Mouse (Mus musculus): Measurements from ENCODE around the gene Olfr134. TPM values are rescaled to one million over a fixed set of nuclear protein-coding genes. Genes with fewer than 3 reads are reported as not detected.
"Not testable (repeated sequence)": the region's sequence is repeated elsewhere in the genome, so short reads cannot be mapped to it uniquely, and the experiment has no call there.

The Olfr134 gene
- not detected in 3 replicates for total RNA-seq (2017)

- no peak for ATAC-seq (replicated peaks; ENCODE audit: insufficient number of reproducible peaks, low FRiP score, low TSS enrichment, poor library complexity, severe bottlenecking)
Observed at GRCm38 (mm10) chr17:38171088-38171487, at the start of gene Olfr134. Gene Olfr134, plus strand, starts transcription at chr17:38171388.

GRCm38 (mm10) chr17:38124199-38124598 is 47.0 kb upstream of the Olfr134 start:
- not testable (repeated sequence) for ATAC-seq (replicated peaks; ENCODE audit: insufficient number of reproducible peaks, low FRiP score, low TSS enrichment, poor library complexity, severe bottlenecking)

- ATAC-seq (replicated peaks; ENCODE audit: insufficient number of reproducible peaks, low FRiP score, low TSS enrichment, poor library complexity, severe bottlenecking): not testable (repeated sequence)
Observed at GRCm38 (mm10) chr17:38125371-38125770, 45.8 kb upstream of the Olfr134 start.

- no peak for ATAC-seq (replicated peaks; ENCODE audit: insufficient number of reproducible peaks, low FRiP score, low TSS enrichment, poor library complexity, severe bottlenecking)
Observed at GRCm38 (mm10) chr17:38134426-38134825, 36.8 kb upstream of the Olfr134 start, which contains the start of gene Olfr132. Gene Olfr132, minus strand, starts transcription at chr17:38134526.

- ATAC-seq (replicated peaks; ENCODE audit: insufficient number of reproducible peaks, low FRiP score, low TSS enrichment, poor library complexity, severe bottlenecking): no peak
Observed at GRCm38 (mm10) chr17:38144981-38145380, 26.2 kb upstream of the Olfr134 start, which contains the start of gene Olfr133. Gene Olfr133, plus strand, starts transcription at chr17:38145281.

GRCm38 (mm10) chr17:38204035-38204434 is 32.8 kb downstream of the Olfr134 start, which contains the start of gene Olfr135:
Gene Olfr135, plus strand, starts transcription at chr17:38204335.
- ATAC-seq (replicated peaks; ENCODE audit: insufficient number of reproducible peaks, low FRiP score, low TSS enrichment, poor library complexity, severe bottlenecking): no peak

Other genes with a start within 250 kb of the Olfr134 start
- gene Olfr761, start 218.3 kb upstream of the Olfr134 start, total RNA-seq (2017): not detected in 3 replicates
- gene Olfr129, start 111.3 kb upstream of the Olfr134 start, total RNA-seq (2017): not detected in 3 replicates
- not detected in 3 replicates for gene Olfr130, start 107.5 kb upstream of the Olfr134 start, total RNA-seq (2017)
- gene Olfr131, start 82.7 kb upstream of the Olfr134 start, total RNA-seq (2017): not detected in 3 replicates
- not detected in 3 replicates for gene Olfr132, start 36.9 kb upstream of the Olfr134 start, total RNA-seq (2017)
- gene Olfr133, start 26.1 kb upstream of the Olfr134 start, total RNA-seq (2017): not detected in 3 replicates
- not detected in 3 replicates for gene Olfr135, start 32.9 kb downstream of the Olfr134 start, total RNA-seq (2017)
- not detected in 3 replicates for gene Olfr138, start 89.6 kb downstream of the Olfr134 start, total RNA-seq (2017)
- gene Olfr137, start 136.2 kb downstream of the Olfr134 start, total RNA-seq (2017): not detected in 3 replicates
- not detected in 3 replicates for gene Olfr136, start 158.4 kb downstream of the Olfr134 start, total RNA-seq (2017)
- gene Esp36, start 248.8 kb downstream of the Olfr134 start, total RNA-seq (2017): not detected in 3 replicates